Mouse (Mus musculus) testis, adult 2 months (tissue): ENCODE data around the gene Mrps6.

Experiments used
- CTCF ChIP-seq: fragments of 200-500 bp; IDR thresholded peaks from 2 replicates; pipeline ENCODE4 v1.5.1; 2012; ENCODE audit warnings: low read depth, mild to moderate bottlenecking, inconsistent platforms, low read length, moderate library complexity; ENCODE audit not compliant: control insufficient read depth, insufficient read depth, insufficient replicate concordance
- POLR2A ChIP-seq: fragments of 200-500 bp; IDR thresholded peaks from 2 replicates; pipeline ENCODE4 v1.6.1; 2012; ENCODE audit warnings: low read depth, mild to moderate bottlenecking, inconsistent platforms, low read length, moderate library complexity; ENCODE audit not compliant: control insufficient read depth

DNA sequence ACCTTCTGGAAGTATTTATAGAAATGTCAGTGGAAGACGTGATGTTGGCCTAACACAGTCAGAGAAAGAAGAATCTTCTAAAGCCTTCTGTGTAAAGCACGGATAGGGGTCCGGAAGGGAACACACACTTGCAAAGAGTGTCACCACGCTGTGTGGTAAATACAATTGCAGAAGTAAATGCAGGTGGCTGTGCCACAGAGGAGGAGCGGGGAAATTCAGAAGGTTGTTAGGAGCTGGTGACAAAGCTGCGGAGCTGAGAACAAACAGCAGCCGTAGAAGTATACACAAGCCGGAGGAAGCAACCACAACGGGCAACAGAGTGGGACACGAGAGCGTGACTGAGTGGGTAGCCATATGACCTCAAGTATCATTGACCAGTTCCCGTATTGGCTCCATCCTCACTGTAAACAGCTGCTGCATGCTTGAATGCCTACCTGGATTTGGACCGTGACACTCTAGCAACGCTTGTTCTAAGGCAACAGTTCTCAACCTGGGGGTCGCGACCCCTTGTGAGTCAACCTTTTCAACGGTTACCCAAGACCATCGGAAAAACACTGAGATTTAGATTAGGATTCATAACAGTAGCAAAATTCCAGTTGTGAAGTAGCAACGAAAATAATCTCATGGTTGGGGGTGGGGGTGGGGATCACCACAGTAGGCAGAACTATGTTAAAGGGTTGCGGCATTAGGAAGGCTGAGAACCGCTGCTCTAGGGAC is 20.0 kb upstream of the Mrps6 start:
- TF ChIP-seq CTCF: no peak
- no peak for TF ChIP-seq POLR2A
